Mouse (Mus musculus): ENCODE measurements at regions not wholly inside any gene's neighbourhood (a gene's known extent, or its start where the extent isn't known, plus 50 kb on each side); places are given as distances from the start of the nearest gene placed in this dataset.
A peak's percentile ranks its signal among the peaks of the same experiment; 100 is the strongest.
"Not testable (repeated sequence)": the region's sequence is repeated elsewhere in the genome, so short reads cannot be mapped to it uniquely, and the experiment has no call there.

GRCm38 (mm10) chr13:68049731-68050130 lies 186.6 kb downstream of the BC048507 start:
- not testable (repeated sequence) for DNase-seq

- not testable (repeated sequence) for DNase-seq
Observed at GRCm38 (mm10) chr13:68093311-68093710, 230.2 kb downstream of the BC048507 start.

GRCm38 (mm10) chr13:68116786-68117185 lies 253.7 kb downstream of the BC048507 start:
- peak; percentile 4 for DNase-seq
